Mouse (Mus musculus): Measurements from ENCODE around the gene Tpgs1. TPM values are rescaled to one million over a fixed set of nuclear protein-coding genes. Genes with fewer than 3 reads are reported as not detected.
"Not testable (repeated sequence)": the region's sequence is repeated elsewhere in the genome, so short reads cannot be mapped to it uniquely, and the experiment has no call there.

Tpgs1 gene
- total RNA-seq, 2 experiments from 2014 or later, result 69.8 to 77.1 TPM

- no peak for DNase-seq (ENCODE audit: low spot score in 2 of 2)
These were observed 19.6 kb downstream of the Tpgs1 start, which contains the start of gene Gzmm for GRCm38 (mm10) chr10:79688720-79689119. Gene Gzmm (plus strand): TSS chr10:79689020.

- no peak for DNase-seq (ENCODE audit: low spot score in 2 of 2)
These were observed 20.0 kb downstream of the Tpgs1 start for GRCm38 (mm10) chr10:79689178-79689577.

GRCm38 (mm10) chr10:79691986-79692548 is 22.9 kb downstream of the Tpgs1 start:
- DNase-seq (ENCODE audit: low spot score in 2 of 2), result no peak

GRCm38 (mm10) chr10:79693580-79694378 is 24.6 kb downstream of the Tpgs1 start:
- DNase-seq (ENCODE audit: low spot score in 2 of 2), result no peak

GRCm38 (mm10) chr10:79694379-79694655 is 25.1 kb downstream of the Tpgs1 start:
- DNase-seq (ENCODE audit: low spot score in 2 of 2), result no peak

- DNase-seq (ENCODE audit: low spot score in 2 of 2), result peak; percentile 60 to 69
These were observed 26.3 kb downstream of the Tpgs1 start for GRCm38 (mm10) chr10:79695231-79696128.

GRCm38 (mm10) chr10:79696129-79696651 is 27.0 kb downstream of the Tpgs1 start:
- DNase-seq (ENCODE audit: low spot score in 2 of 2), result no peak

- no peak for DNase-seq (ENCODE audit: low spot score in 2 of 2)
These were observed 28.7 kb downstream of the Tpgs1 start for GRCm38 (mm10) chr10:79697916-79698315.

GRCm38 (mm10) chr10:79698459-79698858 is 29.3 kb downstream of the Tpgs1 start:
- no peak for DNase-seq (ENCODE audit: low spot score in 2 of 2)

- DNase-seq (ENCODE audit: low spot score in 2 of 2), result no peak
These were observed 31.5 kb downstream of the Tpgs1 start for GRCm38 (mm10) chr10:79700676-79701075.

GRCm38 (mm10) chr10:79701443-79702129 is 32.4 kb downstream of the Tpgs1 start:
- no peak for DNase-seq (ENCODE audit: low spot score in 2 of 2)

GRCm38 (mm10) chr10:79702970-79703369 is 33.8 kb downstream of the Tpgs1 start:
- DNase-seq (ENCODE audit: low spot score in 2 of 2), result not testable (repeated sequence)

GRCm38 (mm10) chr10:79703541-79703940 is 34.4 kb downstream of the Tpgs1 start:
- DNase-seq (ENCODE audit: low spot score in 2 of 2), result no peak

- DNase-seq (ENCODE audit: low spot score in 2 of 2), result peak; percentile 98 to 99
These were observed 35.1 kb downstream of the Tpgs1 start, which contains the start of gene Bsg for GRCm38 (mm10) chr10:79704065-79704969. Gene Bsg (plus strand): TSS chr10:79704491.

- no peak for DNase-seq (ENCODE audit: low spot score in 2 of 2)
These were observed 35.8 kb downstream of the Tpgs1 start for GRCm38 (mm10) chr10:79704970-79705360.

- no peak for DNase-seq (ENCODE audit: low spot score in 2 of 2)
These were observed 36.8 kb downstream of the Tpgs1 start for GRCm38 (mm10) chr10:79705951-79706350.

GRCm38 (mm10) chr10:79706406-79707094 is 37.4 kb downstream of the Tpgs1 start:
- no peak for DNase-seq (ENCODE audit: low spot score in 2 of 2)

GRCm38 (mm10) chr10:79707162-79707561 is 38.0 kb downstream of the Tpgs1 start:
- DNase-seq (ENCODE audit: low spot score in 2 of 2), result no peak

GRCm38 (mm10) chr10:79707759-79708158 is 38.6 kb downstream of the Tpgs1 start:
- no peak for DNase-seq (ENCODE audit: low spot score in 2 of 2)
